Mouse (Mus musculus) small intestine, adult 2 months (tissue): Measurements from ENCODE around the gene Stn1.

Experiments used
- CTCF ChIP-seq: fragments of 200-500 bp; IDR thresholded peaks from 2 replicates; pipeline ENCODE4 v1.5.1; 2012; ENCODE audit warnings: low read depth, mild to moderate bottlenecking, control low read depth, inconsistent platforms, low read length, moderate library complexity, mixed read lengths; ENCODE audit not compliant: insufficient replicate concordance, insufficient read length; ENCODE audit errors: extremely low read depth
- POLR2A ChIP-seq: fragments of 200-500 bp; IDR thresholded peaks from 2 replicates; pipeline ENCODE4 v1.6.1; 2012; ENCODE audit warnings: low read depth, mild to moderate bottlenecking, control low read depth, inconsistent platforms, low read length, moderate library complexity

DNA sequence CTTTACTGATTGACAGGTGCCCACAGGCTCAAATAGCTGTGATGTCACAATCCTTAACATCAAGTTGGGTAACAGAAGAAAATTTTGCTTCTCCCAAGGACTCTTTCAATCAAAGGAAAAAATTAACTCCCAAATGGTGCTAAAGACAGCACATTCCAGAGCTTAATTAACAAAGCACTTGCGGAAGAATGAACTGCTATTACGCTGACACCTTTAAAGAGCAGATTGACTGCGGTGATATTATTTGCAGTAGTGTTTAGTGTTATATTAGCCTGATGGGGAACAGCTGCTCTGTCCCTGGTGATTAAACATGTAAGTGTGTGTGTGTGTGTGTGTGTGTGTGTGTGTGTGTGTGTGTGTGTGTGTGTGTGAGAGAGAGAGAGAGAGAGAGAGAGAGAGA, 7.7 kb upstream of the Stn1 start:
- TF ChIP-seq CTCF (no peak), POLR2A (no peak)
